Mouse (Mus musculus): Measurements from ENCODE around the gene Rbbp6.

Rbbp6 gene

DNA sequence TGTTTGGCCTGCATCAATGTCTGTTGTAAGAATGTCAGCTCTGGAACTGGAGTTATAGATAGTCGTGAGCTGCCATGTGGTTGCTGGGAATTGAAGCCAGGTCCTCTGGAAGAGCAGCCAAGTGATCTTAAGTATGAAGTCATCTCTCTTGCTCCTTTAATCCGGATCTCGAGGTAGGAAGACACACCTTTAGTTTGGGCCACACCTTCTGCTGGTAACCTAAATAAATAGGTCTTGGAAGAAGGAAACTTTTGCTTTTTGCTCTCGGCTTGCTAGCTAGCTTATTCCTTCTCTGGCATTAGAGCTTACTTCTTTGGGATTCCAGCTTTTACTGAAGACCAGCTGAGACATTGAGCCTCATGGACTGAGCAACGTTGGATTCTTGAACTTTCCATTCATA is at the start of gene Rbbp6:
Gene Rbbp6 (plus strand): TSS at position 301 of the 400 bp plus-strand sequence.
- DNase-seq: no peak

DNA sequence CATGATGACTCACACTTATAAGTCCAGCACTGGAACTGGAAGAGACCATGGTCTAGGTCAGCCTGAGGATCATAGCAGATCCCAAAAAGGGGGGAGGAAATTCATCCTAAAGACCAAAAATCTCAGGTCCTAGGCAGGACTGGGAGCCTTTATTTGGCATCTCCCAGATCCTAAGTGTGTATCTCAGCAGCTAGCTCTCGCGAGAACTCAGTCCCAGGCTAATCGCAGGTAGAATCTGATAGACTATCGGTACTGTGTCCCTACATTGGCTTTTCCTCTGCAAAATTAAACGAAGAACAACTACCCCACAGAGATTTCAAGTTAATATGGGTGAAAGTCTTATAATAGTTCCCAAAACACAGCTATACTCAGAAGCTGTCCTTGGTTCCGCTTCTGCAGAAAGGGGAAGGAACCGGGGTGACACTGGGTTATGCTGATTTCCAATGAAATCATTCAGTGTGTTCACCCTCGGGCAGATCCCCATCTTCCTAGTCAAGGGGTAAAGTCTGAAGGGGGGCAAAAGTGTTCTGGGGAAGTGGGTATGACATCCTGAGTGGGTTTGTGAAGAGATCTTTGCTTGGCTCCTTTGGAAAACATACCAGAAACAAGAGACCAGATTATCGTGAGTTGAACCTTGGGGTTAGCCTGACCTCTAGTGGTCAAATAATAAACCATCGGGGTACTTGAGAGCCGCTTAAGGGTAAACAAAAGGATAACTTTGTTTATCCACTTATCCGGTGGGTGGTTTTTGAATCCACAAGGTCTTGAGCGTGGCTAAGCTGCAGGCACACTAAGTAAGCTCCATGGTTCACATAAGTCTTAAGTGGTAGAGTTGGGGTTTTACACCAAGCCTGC is 45.5 kb upstream of the Rbbp6 start:
- peak; percentile 66 for DNase-seq

DNA sequence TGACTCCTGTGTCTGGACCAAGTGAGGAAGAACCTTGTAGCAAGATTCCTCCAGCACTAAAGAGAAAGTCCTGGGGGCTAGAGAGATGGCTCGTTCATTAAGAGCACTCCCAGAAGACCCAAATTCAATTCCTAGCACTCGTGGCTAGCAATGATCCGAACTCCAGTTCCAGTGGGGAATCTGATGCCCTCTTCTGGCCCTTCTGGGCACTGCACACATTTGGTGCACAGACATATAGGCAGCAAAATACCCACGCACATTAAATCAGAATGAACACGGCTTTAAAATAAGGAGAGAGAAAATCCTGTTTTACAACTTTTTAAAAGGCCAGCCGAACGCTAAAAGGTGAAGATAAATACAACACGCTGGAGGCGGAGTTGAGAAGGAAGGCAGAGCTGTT is 43.9 kb upstream of the Rbbp6 start:
- DNase-seq: peak; percentile 21

DNA sequence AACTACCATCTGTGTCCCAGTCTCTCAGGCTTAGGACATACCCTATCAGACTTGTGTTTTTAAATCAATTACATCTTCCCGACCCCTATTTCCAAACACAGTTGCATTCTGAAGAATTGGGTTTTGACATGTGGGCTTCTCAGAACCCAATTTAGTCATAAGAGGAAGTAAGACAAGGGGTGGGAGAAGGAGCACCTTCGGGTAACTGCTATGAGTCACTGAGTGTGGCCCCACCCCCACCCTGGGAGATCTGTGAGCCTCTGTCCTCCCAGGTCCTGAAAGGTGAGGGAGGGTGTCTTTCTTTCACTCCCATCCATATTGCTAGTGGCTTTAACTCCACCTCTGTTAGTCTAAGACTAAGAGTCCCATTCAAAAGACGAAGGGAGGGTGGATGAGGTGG is 41.2 kb upstream of the Rbbp6 start:
- DNase-seq: peak; percentile 25

DNA sequence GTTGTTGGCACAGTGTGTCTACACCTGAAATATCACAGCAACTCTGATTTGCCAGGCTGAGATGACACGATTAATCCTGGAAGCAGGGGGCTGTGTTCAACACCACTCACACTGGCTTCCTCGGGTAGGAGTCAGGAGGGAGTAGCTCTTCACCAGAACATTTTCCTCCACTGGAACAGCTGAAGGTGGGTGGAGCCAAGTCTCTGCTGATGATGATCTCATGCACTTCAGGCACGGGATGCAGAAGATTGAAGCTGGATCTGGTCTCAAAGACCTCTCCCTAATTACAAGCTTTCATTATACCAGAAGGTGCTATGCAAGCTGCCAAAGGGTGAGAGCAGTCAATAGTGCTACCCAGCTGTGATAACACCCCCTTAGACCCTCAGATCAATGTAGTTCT is 35.0 kb upstream of the Rbbp6 start:
- DNase-seq: peak; percentile 27

DNA sequence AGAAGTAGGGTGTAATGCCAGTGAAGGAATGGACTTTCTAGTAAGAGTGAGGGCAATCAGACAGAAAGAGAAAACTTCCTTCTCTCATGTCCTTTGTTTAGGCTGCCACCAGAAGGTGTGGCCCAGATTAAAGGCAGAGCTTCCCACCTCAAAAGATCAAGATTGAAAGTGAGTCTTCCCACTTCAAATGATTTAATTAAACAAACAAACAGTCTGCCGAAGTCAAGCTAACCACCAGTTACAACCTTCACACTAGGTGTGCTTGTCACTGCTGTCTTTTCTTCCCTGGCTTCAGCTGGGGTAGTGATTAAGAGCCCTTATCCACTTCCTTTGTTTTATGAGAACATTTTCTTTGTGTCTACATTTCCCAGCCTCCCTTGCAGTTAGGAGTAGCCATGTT is 33.3 kb upstream of the Rbbp6 start:
- DNase-seq: peak; percentile 18

DNA sequence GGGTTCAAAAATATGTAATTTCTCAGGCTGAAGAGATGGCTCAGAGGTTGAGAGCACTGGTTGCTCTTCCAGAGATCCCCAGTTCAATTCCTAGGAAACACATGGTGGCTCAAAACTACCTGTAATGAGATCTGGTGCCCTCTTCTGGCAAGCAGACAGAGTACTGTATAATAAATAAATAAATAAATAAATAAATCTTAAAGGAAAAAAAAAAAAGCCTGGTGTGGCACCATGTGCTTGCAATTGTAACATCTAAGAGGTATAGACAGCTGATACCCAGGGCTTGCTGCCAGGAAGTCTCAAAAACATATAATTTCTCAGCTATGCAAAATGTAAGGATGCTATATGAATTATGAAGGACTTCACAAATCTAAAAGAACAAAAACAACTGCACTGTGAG is 28.9 kb upstream of the Rbbp6 start:
- no peak for DNase-seq

DNA sequence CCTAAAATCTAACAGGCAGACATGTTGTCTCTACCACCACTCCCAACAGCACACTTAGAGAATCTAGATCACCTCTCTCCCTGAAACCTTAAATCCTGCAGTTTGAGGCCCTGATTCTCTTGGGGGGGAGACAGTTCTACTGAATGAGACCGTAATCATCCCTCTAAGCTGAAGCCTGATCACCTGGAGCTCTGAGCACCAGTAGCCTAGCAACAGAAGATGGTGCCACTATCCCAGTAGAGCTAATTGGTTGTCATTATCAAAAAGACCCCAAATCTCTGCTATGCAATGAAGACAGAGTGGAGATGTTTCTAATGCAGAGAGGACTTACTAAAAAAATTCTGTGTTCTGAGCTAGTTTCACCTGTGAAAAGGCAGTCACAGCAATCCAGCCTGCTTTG is 27.3 kb upstream of the Rbbp6 start:
- DNase-seq: no peak

DNA sequence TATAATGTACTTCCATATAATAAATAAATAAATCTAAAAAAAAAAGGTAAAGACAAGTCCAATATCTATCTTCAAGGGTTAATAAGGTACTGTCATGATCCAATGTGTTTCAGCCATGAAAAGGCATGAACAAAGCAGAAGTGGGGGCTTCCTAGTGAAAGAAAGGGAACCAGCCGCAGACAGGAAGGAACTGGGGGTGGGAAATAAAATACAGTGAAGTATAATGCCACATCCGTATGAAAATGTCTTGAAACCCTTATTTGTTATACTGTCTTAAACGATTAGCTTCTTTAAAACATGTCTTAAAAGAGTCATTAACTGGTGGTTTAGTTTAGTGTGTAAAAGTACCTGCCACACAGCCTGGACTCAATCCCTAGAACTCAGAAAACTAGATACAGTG is 26.3 kb upstream of the Rbbp6 start:
- no peak for DNase-seq

DNA sequence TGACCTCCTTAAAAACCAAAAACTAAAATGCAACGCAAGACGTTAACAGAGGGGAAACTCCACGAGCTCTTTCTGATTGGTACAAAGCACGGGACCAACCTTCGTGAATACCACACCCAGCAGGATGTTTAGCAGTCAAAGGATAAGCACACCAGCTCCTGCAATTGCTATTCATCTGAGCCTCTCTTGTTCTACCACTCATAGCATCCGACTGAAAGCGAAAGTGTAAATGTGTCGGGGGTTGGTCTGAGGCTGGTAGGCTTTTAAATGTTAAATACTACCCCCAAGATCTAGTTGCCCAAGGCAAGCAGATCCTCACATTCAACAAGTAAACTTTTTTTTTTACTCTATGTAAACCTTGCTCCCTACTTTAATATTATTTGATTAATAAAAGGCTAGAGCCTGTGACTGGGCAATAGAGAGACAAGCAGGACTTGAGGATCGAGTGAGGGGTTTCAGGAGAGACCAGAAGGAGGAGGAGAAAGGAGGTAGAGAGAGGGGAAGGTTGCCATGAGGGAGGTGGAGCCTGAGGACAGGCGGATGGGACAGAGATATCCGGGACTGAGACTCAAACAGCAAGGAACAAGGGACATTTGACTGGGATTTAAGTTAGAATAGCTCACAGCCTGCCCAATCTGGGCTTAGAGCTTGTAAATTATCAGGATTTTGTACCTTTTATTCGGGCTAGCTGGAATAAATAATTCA is 25.0 kb upstream of the Rbbp6 start:
- DNase-seq: peak; percentile 31

DNA sequence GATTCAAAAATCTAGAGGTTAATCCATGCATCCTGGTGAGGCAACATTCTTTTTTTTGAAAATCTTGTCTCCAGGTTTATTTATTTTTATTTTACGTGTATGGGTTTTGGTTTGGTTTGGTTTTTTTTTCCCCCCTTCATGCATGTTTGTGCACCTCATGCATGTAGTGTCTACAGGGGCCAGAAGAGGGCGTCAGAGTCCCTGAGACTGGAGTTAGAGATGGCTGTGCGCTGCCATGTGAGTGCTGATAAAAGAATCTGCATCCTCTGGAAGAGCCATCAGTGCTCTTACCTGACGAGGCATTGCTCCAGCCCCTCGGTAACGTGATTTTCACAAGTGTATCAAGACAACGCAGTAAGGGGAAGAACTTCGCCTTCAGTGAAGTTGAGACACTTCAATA is 23.4 kb upstream of the Rbbp6 start:
- no peak for DNase-seq

DNA sequence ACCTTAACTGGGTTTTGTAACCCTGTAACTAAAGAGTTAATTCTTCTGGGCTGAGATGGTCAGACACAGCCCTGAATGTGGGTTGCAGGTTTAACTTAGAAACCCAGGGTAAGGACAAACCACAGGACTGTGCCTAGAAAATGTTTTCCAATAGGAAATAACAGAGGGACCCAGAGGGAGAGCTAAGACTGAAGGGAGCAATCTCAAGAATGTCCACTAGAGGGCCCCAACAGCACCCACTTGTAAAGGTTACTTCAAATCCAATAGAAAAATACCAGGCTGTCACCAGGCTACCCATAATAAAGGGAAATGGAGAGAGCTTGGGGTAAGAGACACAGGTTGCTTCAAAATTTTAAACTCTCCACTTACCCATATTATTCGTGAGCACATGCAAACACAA is 20.3 kb upstream of the Rbbp6 start:
- DNase-seq: peak; percentile 93

DNA sequence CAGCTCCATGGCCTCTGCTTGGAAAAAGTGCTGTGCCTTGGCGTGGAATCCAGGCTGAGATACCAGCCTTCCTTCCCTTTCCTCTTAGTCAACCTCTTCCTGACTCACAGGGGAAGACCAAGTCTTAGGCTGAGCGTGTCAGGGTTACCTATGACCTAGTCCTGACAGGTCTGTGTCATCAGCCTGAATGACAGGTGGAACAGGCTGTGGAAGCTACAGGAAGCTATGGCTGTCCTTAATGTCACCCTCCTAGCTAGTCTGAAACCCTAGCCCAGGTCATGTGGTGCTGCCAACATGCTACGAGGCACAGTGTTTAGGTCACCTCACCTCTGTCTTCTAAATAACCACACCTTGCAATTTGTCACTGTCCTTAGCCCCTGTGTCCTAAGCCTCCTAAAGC is 16.2 kb upstream of the Rbbp6 start:
- no peak for DNase-seq

DNA sequence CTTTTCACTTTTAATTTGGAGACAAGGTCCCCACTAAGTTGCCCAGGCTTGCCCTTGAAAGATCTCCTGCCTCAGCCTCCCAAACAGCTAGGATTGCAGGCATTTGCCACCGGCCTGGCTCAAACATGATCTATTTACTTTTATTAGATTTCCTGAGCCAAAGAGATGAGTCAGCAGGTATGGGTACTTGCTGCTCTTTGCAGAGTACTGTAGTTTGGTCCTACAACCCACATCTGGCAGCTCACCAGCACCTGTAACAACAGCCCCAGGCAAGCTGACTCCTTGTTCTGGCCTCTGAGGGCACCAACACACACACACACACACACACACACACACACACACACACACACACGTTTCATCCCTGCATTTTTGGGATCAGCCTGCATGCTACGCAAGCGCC is 14.0 kb upstream of the Rbbp6 start:
- DNase-seq: no peak

DNA sequence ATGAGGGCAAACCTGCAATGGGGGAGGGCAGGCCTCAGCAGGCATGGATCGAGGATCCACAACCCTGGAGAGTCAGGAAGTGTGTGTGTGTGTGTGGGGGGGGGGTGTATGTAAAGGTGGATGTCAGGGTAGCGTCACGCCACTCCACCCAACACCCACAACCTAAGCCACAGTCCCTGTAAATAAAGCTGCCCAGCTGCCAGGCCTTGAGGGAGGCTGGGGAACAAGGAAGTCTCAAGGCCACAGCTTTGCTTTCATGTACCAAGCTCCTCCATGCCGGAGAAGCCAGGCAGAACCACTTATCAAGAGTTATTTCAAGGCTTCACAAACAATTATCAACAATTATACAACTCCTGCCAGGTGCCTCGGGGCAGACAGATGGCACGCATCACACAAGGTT is 13.4 kb upstream of the Rbbp6 start:
- DNase-seq: no peak

DNA sequence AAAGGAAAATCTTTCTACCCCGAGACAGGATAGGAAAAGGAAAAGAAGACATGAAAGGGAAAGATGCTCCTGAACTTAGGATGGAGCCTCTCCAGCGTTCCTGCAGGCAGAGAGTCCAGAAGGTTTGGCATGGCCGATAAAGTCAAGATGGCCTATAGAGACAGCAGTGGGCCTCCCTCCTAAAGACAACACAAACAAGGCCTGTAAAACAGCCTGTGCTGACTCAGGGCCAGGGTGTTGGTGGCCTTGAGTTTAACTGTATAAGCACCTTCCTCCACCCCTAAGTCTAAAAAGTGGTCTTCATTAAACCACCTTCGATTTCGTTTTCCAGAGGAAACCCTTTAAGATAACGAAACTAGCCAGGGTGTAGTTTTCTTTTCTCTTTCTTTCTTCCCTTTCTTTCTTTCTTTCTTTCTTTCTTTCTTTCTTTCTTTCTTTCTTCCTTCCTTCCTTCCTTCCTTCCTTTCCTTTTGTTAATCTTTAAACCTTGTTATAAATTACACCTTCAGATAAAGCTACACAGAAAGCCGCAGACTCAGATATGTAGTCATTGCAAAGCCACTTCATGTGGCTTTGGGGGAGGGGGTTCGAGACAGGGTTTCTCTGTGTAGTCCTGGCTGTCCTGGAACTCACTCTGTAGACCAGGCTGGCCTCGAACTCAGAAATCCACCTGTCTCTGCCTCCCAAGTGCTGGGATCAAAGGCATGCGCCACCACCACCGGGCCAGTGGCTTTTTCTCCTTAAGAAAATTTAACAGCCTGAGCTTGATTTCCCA is 10.8 kb upstream of the Rbbp6 start:
- no peak for DNase-seq

DNA sequence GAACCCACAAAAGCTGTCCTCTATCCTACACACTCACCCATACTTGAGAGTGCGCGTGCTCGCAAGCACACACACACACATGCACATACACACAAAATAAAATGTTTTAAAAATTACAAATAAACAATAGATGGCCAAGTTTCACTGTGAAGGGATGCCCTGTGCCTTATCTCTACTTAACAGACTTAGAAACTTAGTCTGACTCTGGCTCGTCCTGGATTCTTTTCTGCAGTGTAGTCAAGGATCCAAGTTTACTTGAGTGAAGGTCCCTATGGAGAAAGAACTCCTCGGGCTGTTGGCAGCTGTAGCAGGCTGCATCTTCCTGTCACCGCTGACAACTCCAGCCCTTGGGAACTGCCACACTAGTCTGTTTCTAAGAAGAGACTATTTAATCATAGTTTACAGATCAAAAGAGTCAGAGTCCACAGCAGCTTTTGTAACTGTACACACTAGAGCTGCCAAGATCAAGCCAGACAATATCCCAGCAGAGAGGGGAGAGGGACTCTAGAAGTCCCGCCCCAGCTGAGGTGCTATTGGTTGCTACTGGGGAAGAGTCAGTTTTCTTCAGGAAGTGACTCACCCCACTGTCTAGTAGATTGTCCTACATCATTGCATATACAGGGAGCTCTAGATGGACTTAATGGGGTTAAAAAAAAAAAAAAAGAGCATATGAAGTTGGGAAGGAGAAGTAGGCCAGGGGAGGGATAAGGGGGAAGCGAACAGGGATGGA is 10.1 kb upstream of the Rbbp6 start:
- peak; percentile 72 for DNase-seq

DNA sequence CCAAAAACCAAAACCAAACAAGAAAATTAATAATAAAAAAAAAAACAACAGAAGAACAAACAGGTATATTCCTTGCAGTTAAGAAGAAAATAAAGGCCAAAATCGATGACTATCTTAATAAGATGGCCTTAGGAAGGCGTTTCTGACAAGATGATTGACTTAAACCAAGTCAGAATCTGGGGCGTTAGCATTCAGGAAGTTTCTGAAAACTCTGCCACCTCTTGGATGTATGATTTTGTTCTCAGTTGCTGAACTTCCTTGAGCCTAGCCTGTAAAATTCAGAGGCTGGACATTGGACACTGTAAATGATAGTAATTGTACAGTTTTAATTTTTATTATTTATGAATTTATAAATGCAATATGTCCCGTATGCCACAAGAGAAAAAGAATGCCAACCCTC is 3.3 kb downstream of the Rbbp6 start:
- DNase-seq: no peak

DNA sequence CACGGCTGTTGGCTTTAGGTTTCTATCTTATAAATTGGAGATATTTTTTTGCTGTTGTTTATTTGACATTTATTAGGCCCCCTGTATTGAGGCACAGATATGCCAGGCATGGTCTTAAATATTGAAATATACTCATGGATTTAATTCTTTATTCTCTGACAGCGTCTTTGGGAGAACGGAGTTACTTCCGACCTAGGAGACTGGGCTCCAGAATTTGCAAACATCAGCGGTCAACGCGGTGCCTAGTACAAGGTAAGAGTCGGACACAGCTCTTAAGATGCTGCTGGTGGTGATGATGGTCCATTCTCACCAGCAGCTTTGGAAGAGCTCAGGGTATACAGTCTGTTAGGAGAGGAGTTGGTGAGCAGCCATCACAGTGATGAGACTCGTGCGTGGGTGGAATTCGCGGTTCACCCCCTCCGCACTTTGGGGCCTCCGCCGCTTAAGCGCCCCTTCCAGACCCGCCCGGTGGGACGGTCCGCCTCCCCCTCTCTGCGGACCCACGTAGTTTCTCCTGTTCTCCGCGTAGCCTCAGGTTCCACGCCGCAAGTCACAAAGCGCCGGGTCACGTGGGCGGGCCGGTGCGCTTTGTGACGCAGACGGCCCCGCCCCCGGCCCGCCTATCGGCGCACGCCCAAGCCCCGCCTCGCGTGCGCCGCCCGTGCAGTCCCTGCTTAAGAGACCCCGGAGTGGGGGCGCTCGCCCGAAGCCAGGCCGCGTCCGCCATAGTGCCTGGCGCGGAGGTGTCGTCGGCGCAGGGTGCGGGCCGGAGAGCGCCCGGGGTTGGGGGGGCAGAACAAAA is 3.9 kb downstream of the Rbbp6 start:
- DNase-seq: peak; percentile 94

DNA sequence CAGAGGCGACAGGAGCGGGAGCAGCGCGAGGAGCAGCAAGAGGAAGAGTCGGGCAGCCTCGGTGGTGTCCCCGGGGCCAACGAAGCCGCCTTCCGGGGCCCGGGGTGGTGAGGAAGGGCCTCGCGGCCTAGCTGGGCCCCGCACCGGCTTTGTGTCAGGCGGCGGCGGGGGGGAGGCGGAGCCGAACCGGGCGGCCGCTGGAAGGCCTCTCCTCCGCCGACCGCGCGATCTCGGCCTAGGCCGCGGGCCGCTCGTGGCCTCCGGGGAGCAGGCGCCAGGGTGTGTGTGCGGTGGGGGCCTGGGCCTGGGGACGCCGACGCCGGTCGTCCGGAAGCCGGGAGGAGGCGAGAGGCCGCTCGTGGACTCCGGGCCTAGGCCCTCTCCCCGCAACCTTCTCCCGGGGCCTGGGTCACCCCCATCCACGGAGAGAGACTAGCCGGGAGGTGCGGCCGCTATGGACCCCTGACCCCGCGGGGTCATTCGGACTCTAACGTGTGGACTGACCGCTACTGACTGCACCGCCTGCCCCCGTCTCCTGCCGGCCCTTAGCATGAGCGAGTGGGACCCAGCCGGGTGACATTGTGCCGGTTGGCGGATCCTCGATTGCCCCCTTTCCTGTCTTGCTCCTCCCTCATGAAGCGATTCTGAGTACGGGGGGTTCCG is 4.8 kb downstream of the Rbbp6 start:
- peak; percentile 34 for DNase-seq

DNA sequence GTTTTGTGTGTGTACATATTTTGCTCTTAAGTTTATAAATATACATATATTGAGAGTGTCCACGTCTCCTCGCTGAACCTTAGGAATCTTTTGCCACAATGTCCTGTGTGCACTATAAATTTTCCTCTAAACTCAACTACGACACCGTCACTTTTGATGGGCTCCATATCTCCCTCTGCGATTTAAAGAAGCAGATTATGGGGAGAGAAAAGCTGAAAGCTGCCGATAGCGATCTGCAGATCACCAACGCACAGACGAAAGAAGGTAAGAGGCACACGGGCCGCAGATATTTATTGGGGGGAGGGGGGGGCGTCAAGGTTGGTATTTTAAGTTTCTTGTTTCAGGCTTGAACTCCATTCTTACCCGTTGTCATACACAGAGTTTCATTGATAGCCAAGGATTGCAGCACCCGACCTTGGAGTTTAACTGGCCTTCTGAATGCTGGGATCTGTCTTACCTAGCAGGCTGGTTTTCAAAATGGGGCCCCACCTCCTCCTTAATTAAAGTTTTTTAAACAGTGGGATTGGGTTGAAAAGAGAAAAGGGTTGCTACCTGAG is 5.5 kb downstream of the Rbbp6 start:
- no peak for DNase-seq

Data from lung, postnatal 36 days (tissue).